Mouse (Mus musculus) MEL (cell line): ENCODE data around the gene Spint3. TPM values are rescaled to one million over a fixed set of nuclear protein-coding genes. Genes with fewer than 3 reads are reported as not detected.
A peak's percentile ranks its signal among the peaks of the same experiment; 100 is the strongest.

Experiments
- DNase-seq: peaks from one replicate; pipeline ENCODE4 v3.0.0; 2011; ENCODE audit warnings: low read depth, low spot score
- H3K27ac ChIP-seq: 2 replicates; pipeline ENCODE4 v1.5.1; 2012; ENCODE audit warnings: low read depth, mild to moderate bottlenecking, control low read depth, low read length, moderate library complexity; ENCODE audit not compliant: control insufficient read depth
- H3K27me3 ChIP-seq, 2 experiments: fragments of 150-350 bp in 1 of 2; sonication (generic) in 1 of 2; 2 replicates each; pipeline ENCODE4 v1.6.1; 2012; ENCODE audit warnings: low read length in 2 of 2, mild to moderate bottlenecking in 2 of 2, improper control_type of control experiment in 1 of 2, moderate library complexity in 1 of 2; ENCODE audit not compliant: insufficient read depth in 2 of 2, control insufficient read depth in 1 of 2
- H3K36me3 ChIP-seq, 2 experiments: 2 replicates each; pipeline ENCODE4 v1.6.1; 2012 to 2014; ENCODE audit warnings: low read length in 2 of 2, improper control_type of control experiment in 1 of 2, inconsistent platforms in 1 of 2, mild to moderate bottlenecking in 1 of 2; ENCODE audit not compliant: insufficient read depth in 2 of 2, control insufficient read depth in 1 of 2
- H3K4me1 ChIP-seq, 2 experiments: fragments of 150-350 bp in 1 of 2; sonication (generic) in 1 of 2; 2 replicates each; pipeline ENCODE4 v1.6.1; 2012; ENCODE audit warnings: low read length in 2 of 2, improper control_type of control experiment in 1 of 2, mild to moderate bottlenecking in 1 of 2; ENCODE audit not compliant: insufficient read depth in 2 of 2, control insufficient read depth in 1 of 2
- H3K4me3 ChIP-seq, 2 experiments: fragments of 150-350 bp in 1 of 2; sonication (generic) in 1 of 2; 2 replicates each; pipeline ENCODE4 v1.5.1; 2012; ENCODE audit warnings: low read depth in 2 of 2, low read length in 2 of 2, mild to moderate bottlenecking in 2 of 2, moderate library complexity in 2 of 2, control low read depth in 1 of 2, improper control_type of control experiment in 1 of 2; ENCODE audit not compliant: control insufficient read depth in 1 of 2, insufficient read depth in 1 of 2
- H3K79me2 ChIP-seq: 2 replicates; pipeline ENCODE4 v1.6.1; 2012; ENCODE audit warnings: mild to moderate bottlenecking, low read length, moderate library complexity; ENCODE audit not compliant: control insufficient read depth, poor library complexity, insufficient read depth
- H3K9ac ChIP-seq: 2 replicates; pipeline ENCODE4 v1.6.1; 2012; ENCODE audit warnings: low read depth, mild to moderate bottlenecking, control low read depth, low read length, moderate library complexity; ENCODE audit not compliant: control insufficient read depth, poor library complexity, severe bottlenecking
- H3K9me3 ChIP-seq: fragments of 150-350 bp; sonication (generic); replicated peaks from 2 replicates; pipeline ENCODE4 v1.6.1; 2012; ENCODE audit warnings: mild to moderate bottlenecking, low read length, improper control_type of control experiment, moderate library complexity; ENCODE audit not compliant: insufficient read depth
- CHD1 ChIP-seq: IDR thresholded peaks from 2 replicates; pipeline ENCODE4 v1.6.1; 2012; ENCODE audit warnings: low read depth, mild to moderate bottlenecking, inconsistent platforms, low read length, improper control_type of control experiment
- CHD2 ChIP-seq: IDR thresholded peaks from 2 replicates; pipeline ENCODE4 v1.6.1; 2011; ENCODE audit warnings: low read length, improper control_type of control experiment
- E2F4 ChIP-seq: IDR thresholded peaks from 2 replicates; pipeline ENCODE4 v1.6.1; 2011; ENCODE audit warnings: low read depth, low read length, improper control_type of control experiment, borderline replicate concordance
- ETS1 ChIP-seq: IDR thresholded peaks from 2 replicates; pipeline ENCODE4 v1.6.1; 2012; ENCODE audit warnings: low read depth, mild to moderate bottlenecking, inconsistent platforms, low read length, improper control_type of control experiment, moderate library complexity
- HCFC1 ChIP-seq: IDR thresholded peaks from 2 replicates; pipeline ENCODE4 v1.6.1; 2012; ENCODE audit warnings: low read depth, mild to moderate bottlenecking, inconsistent platforms, low read length, improper control_type of control experiment, moderate library complexity
- JUND ChIP-seq: IDR thresholded peaks from 2 replicates; pipeline ENCODE4 v1.6.1; 2011; ENCODE audit warnings: low read depth, mild to moderate bottlenecking, improper control_type of control experiment, low read length
- KAT2A ChIP-seq: conservative IDR thresholded peaks from 2 replicates; pipeline ENCODE4 v1.6.1; 2012; ENCODE audit warnings: low read depth, low read length, improper control_type of control experiment, inconsistent platforms
- MAFK ChIP-seq: IDR thresholded peaks from 2 replicates; pipeline ENCODE4 v1.6.1; 2011; ENCODE audit warnings: low read depth, mild to moderate bottlenecking, low read length, improper control_type of control experiment, borderline replicate concordance
- MAX ChIP-seq: IDR thresholded peaks from 2 replicates; pipeline ENCODE4 v1.6.1; 2011; ENCODE audit warnings: low read length, improper control_type of control experiment
- MAZ ChIP-seq: IDR thresholded peaks from 2 replicates; pipeline ENCODE4 v1.6.1; 2012; ENCODE audit warnings: low read depth, mild to moderate bottlenecking, inconsistent platforms, low read length, improper control_type of control experiment
- MXI1 ChIP-seq: IDR thresholded peaks from 2 replicates; pipeline ENCODE4 v1.6.1; 2011; ENCODE audit warnings: mild to moderate bottlenecking, low read depth, low read length, improper control_type of control experiment
- MYC ChIP-seq: IDR thresholded peaks from 2 replicates; pipeline ENCODE4 v1.6.1; 2011; ENCODE audit warnings: low read depth, mild to moderate bottlenecking, low read length, improper control_type of control experiment, moderate library complexity
- POLR2A ChIP-seq, 2 experiments: IDR thresholded peaks; 2 replicates each; pipeline ENCODE4 v1.6.1; 2011 to 2012; ENCODE audit warnings: low read length in 2 of 2, mild to moderate bottlenecking in 2 of 2, control low read depth in 1 of 2, improper control_type of control experiment in 1 of 2, low read depth in 1 of 2, moderate library complexity in 1 of 2; ENCODE audit not compliant: control insufficient read depth in 1 of 2, insufficient read depth in 1 of 2, poor library complexity in 1 of 2
- POLR2AphosphoS5 ChIP-seq: IDR thresholded peaks from 2 replicates; pipeline ENCODE4 v1.6.1; 2012; ENCODE audit warnings: low read depth, borderline replicate concordance, mild to moderate bottlenecking, inconsistent platforms, low read length, moderate library complexity, mixed read lengths
- SIN3A ChIP-seq: IDR thresholded peaks from 2 replicates; pipeline ENCODE4 v1.6.1; 2012; ENCODE audit warnings: low read length, improper control_type of control experiment, inconsistent platforms
- TAL1 ChIP-seq: IDR thresholded peaks from 2 replicates; pipeline ENCODE4 v1.6.1; 2012; ENCODE audit warnings: mild to moderate bottlenecking, inconsistent platforms, low read length, moderate library complexity, mixed read lengths
- TBP ChIP-seq: IDR thresholded peaks from 2 replicates; pipeline ENCODE4 v1.8.0; 2011; ENCODE audit warnings: low read depth, low read length, improper control_type of control experiment
- TCF12 ChIP-seq: IDR thresholded peaks from 2 replicates; pipeline ENCODE4 v1.6.1; 2014; ENCODE audit warnings: low read depth, mild to moderate bottlenecking, inconsistent platforms, low read length, improper control_type of control experiment, moderate library complexity
- UBTF ChIP-seq: IDR thresholded peaks from 2 replicates; pipeline ENCODE4 v1.6.1; 2012; ENCODE audit warnings: low read depth, mild to moderate bottlenecking, inconsistent platforms, low read length, improper control_type of control experiment, moderate library complexity, borderline replicate concordance; ENCODE audit not compliant: insufficient read depth
- USF2 ChIP-seq, 2 experiments: IDR thresholded peaks; 2 replicates each; pipeline ENCODE4 v1.6.1; 2011 to 2012; ENCODE audit warnings: improper control_type of control experiment in 2 of 2, low read length in 2 of 2, borderline replicate concordance in 1 of 2, inconsistent platforms in 1 of 2, low read depth in 1 of 2, mild to moderate bottlenecking in 1 of 2; ENCODE audit not compliant: insufficient read depth in 1 of 2
- ZNF384 ChIP-seq: IDR thresholded peaks from 2 replicates; pipeline ENCODE4 v1.6.1; 2012; ENCODE audit warnings: low read depth, mild to moderate bottlenecking, inconsistent platforms, low read length, improper control_type of control experiment
- polyA plus RNA-seq, 2 experiments: library from polyadenylated mRNA; stranded (reverse) in 1 of 2; unstranded in 1 of 2; fragments of >175 nt in 1 of 2; fragments of >200 nt in 1 of 2; gene quantifications; 2 replicates each; pipeline versions ENCODE4 v1.2.1 to v1.2.4; 2012; ENCODE audit warnings: low replicate concordance in 2 of 2, low read depth in 1 of 2; ENCODE audit not compliant: insufficient read length in 2 of 2, insufficient read depth in 1 of 2, missing spikeins in 1 of 2
- total RNA-seq: library from RNA; depleted of rRNA; stranded (reverse); fragments of 300-350 nt; gene quantifications from 2 replicates; pipeline ENCODE4 v1.2.3, GENCODE M21; 2012

The Spint3 gene
- total and polyA plus RNA-seq, 3 experiments = not detected

DNA sequence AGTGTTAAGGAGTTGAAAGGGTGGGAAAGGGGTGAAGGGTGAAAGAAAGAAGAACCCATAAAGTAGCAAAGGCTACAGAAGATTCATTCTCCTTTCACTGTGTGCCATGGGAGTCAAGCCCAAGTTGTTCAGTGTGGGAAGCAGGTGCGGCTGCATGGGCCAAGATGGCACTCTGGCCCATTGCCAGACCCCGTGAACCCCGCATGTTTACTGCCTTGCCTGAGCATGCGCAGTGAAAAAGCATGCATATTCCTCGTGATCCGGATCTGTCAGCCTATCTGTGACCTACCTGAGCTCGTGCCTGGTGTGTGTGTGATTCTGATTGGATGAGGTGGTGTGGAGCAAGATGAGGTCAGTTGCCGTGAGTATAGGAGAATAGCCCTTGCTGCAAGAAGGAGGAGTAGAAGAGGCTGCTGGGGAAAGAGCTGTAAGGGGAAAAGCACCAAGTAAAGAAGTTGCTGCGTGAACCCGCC is 49.9 kb downstream of the Spint3 start (continued):
- TF ChIP-seq MXI1 (peak; percentile 59), SIN3A (peak; percentile 79), CHD1 (no peak), TBP (peak; percentile 79), ETS1 (peak; percentile 25; the same call in 1 of the 2 replicates), POLR2AphosphoS5 (no peak), UBTF (no peak), TCF12 (no peak; the same call in 1 of the 2 replicates), MYC (peak; percentile 99), USF2 (IDR thresholded peaks at IDR 0.05; ENCODE audit: borderline replicate concordance in 1 of 2, insufficient read depth in 1 of 2, low read depth in 1 of 2, low read length in 2 of 2) (no peak), TAL1 (no peak), JUND (no peak), MAZ (no peak), CHD2 (peak; percentile 44), HCFC1 (peak; percentile 73), MAX (peak; percentile 92), KAT2A (no peak; the same call in 1 of the 2 replicates), E2F4 (no peak), ZNF384 (no peak), MAFK (no peak)

DNA sequence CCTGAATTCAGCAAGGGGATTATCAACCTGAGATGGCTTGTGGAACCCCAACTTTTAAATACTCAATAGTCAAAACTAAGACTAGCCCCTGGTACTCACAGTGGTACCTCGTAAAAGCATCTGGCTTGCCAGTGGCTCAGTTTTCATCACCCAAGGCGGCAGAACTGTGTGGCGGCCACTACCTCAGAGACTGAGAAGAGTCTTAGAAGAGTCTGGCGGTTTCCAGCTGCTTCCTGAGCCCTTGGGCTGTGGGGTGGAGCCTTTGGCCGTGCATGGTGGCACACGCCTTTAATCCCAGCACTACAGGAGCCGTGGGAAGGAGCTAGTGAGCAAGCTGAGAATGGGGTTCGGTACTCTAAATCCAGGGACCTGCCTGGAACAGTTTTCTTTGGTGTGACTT is 51.0 kb downstream of the Spint3 start:
- Histone ChIP-seq H3K4me3 (peak overlapping the region; percentile 46 to 47), H3K27ac (peak overlapping the region; percentile 97), H3K4me1 (peaks cover 2 to 16% of the 10 kb centered on the region in 2 experiments), H3K27me3 (no peaks in the 10 kb centered on the region)
- TF ChIP-seq ETS1 = no peak
- TF ChIP-seq POLR2A (IDR thresholded peaks at IDR 0.05; ENCODE audit: control insufficient read depth in 1 of 2, insufficient read depth in 1 of 2, low read depth in 1 of 2, low read length in 2 of 2, poor library complexity in 1 of 2) = 0 out of 4 replicates have a peak, but pooled peaks have one; percentile 14 to 32
- 0 out of 2 replicates have a peak, but pooled peaks have one; percentile 17 for TF ChIP-seq TCF12
- TF ChIP-seq, all 39 proteins: peak for 2
- peak; percentile 77 for DNase-seq
- H3K79me2 ChIP-seq = peaks cover 5% of the 10 kb centered on the region
- no peaks in the 10 kb centered on the region for H3K9me3 ChIP-seq
- H3K36me3 ChIP-seq = peaks cover 0 to 12% of the 10 kb centered on the region in 2 experiments; a peak in 2 of 4 replicates
- peak overlapping the region; percentile 76 for H3K9ac ChIP-seq
